Mouse (Mus musculus): ENCODE measurements around the gene Stx1a. TPM values are rescaled to one million over a fixed set of nuclear protein-coding genes. Genes with fewer than 3 reads are reported as not detected.

Stx1a gene
- polyA plus RNA-seq, 1 experiment: 23.7 TPM

DNA sequence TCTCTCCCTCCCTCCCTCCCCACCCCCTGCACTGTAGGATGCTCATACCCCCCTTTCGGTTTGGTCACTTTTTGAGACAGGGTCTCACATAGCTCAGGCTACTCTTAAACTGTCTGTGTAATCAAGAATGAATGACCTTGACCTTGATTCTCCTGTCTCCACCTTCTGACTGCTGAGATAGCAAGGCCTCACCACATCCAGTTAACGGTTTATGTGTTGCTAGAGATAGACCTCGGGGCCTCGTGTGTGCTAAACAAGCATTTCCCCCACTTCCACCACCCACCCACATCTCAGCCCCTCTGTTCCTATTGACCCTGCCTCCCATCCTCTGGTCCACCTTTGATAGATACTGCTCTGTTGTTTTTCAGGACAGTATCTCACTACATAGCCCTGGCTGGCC is 45.4 kb upstream of the Stx1a start:
- Histone ChIP-seq H3K27me3 (ENCODE audit: control insufficient read depth, insufficient read depth, low read length) (no peaks in the 10 kb centered on the region), H3K4me3 (ENCODE audit: control insufficient read depth, insufficient read depth, low read length) (no peak overlapping the region), H3K27ac (ENCODE audit: control insufficient read depth, insufficient read depth, low read length) (no peak overlapping the region), H3K36me3 (ENCODE audit: control insufficient read depth, insufficient read depth, low read length) (no peaks in the 10 kb centered on the region), H3K4me1 (replicated peaks; ENCODE audit: control insufficient read depth, insufficient read depth, low read length) (no peaks in the 10 kb centered on the region)
- 82% methylated on average over 4 of the region's 4 CpGs for WGBS
- TF ChIP-seq POLR2A (IDR thresholded peaks at IDR 0.05; ENCODE audit: control insufficient read depth, extremely low read depth, insufficient read depth, low read length, poor library complexity) (no peak), CTCF (IDR thresholded peaks at IDR 0.05; ENCODE audit: borderline replicate concordance, control insufficient read depth, extremely low read depth, insufficient read depth, low read length, poor library complexity) (no peak)
- DNase-seq: no peak

DNA sequence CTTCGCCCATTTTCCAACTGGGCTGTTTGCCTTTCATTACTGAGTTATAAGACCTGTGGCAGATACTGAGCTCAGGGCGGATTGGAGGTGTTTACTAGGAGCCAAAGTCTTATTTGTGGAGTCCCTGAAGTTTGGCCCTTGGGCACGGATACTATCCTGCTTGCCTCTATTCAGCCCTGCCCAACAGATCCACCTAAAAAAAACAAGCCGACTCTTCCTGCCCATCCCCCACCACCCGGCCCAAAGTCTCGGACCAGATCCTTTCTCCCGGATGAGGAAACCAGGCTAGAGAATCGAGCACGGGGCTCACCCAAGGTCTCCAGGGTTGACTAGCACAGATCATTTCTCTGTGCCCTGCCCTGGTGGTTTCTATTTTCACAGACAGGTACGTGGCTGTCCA is 42.1 kb upstream of the Stx1a start:
- DNase-seq: no peak
- Histone ChIP-seq H3K36me3 (ENCODE audit: control insufficient read depth, insufficient read depth, low read length) (no peaks in the 10 kb centered on the region), H3K27ac (ENCODE audit: control insufficient read depth, insufficient read depth, low read length) (no peak overlapping the region), H3K27me3 (ENCODE audit: control insufficient read depth, insufficient read depth, low read length) (0 out of 2 replicates have a peak, but pooled peaks cover 2% of the 10 kb centered on the region), H3K4me3 (ENCODE audit: control insufficient read depth, insufficient read depth, low read length) (no peak overlapping the region), H3K4me1 (replicated peaks; ENCODE audit: control insufficient read depth, insufficient read depth, low read length) (no peaks in the 10 kb centered on the region)
- no peak for TF ChIP-seq POLR2A (IDR thresholded peaks at IDR 0.05; ENCODE audit: control insufficient read depth, extremely low read depth, insufficient read depth, low read length, poor library complexity)
- TF ChIP-seq CTCF (IDR thresholded peaks at IDR 0.05; ENCODE audit: borderline replicate concordance, control insufficient read depth, extremely low read depth, insufficient read depth, low read length, poor library complexity): no peak
- 78% methylated on average over 10 of the region's 10 CpGs for WGBS

DNA sequence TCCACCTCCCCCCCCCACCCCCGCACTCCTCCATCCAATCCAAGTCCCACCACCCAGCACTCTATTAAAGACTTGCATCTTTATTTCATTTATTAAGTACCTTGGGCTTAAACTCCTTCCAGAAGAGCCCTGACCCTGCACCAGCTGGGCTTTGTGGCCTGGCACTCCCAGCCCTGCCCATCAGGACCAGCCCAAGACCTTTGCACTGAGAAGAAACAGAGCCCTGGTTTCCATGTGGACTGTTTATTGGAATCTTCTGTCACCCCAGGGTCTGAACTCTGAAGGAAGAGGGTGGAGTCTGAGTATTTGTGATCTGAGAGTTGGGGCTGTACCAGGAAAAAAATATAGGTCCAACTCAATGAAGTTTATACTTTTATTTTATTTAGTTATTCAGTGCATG is 40.2 kb upstream of the Stx1a start:
- Histone ChIP-seq H3K27ac (ENCODE audit: control insufficient read depth, insufficient read depth, low read length) (no peak overlapping the region), H3K27me3 (ENCODE audit: control insufficient read depth, insufficient read depth, low read length) (peaks cover 16% of the 10 kb centered on the region; the same call in 1 of the 2 replicates), H3K36me3 (ENCODE audit: control insufficient read depth, insufficient read depth, low read length) (no peaks in the 10 kb centered on the region), H3K4me1 (replicated peaks; ENCODE audit: control insufficient read depth, insufficient read depth, low read length) (no peaks in the 10 kb centered on the region; the same call in 1 of the 2 replicates), H3K4me3 (ENCODE audit: control insufficient read depth, insufficient read depth, low read length) (no peak overlapping the region)
- TF ChIP-seq POLR2A (IDR thresholded peaks at IDR 0.05; ENCODE audit: control insufficient read depth, extremely low read depth, insufficient read depth, low read length, poor library complexity): no peak
- no peak for TF ChIP-seq CTCF (IDR thresholded peaks at IDR 0.05; ENCODE audit: borderline replicate concordance, control insufficient read depth, extremely low read depth, insufficient read depth, low read length, poor library complexity)
- DNase-seq: no peak
- 91% methylated on average over 1 of the region's 1 CpGs for WGBS

DNA sequence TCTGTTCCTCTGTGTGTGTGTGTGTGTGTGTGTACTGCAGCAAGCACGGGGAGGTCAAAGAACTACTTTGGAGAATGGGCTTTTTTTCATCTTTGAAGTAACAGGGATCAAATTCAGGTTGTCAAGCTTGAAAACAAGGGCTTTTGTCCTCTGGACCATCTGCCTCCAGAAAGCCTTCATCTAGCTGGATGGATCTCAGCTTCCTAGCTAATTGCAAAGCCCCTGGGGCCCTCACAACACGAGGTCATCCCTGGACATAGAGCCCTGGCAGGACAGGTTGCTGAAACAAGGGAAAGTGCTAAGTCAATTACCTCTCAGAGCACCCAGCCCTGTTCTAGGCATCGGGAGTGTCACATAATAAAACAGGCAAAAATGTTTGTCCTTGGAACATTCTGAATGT is 39.5 kb upstream of the Stx1a start:
- H3K4me3 ChIP-seq (ENCODE audit: control insufficient read depth, insufficient read depth, low read length): no peak overlapping the region
- peaks cover 16% of the 10 kb centered on the region; the same call in 1 of the 2 replicates for H3K27me3 ChIP-seq (ENCODE audit: control insufficient read depth, insufficient read depth, low read length)
- WGBS: 66% methylated on average over 3 of the region's 3 CpGs
- no peaks in the 10 kb centered on the region for H3K36me3 ChIP-seq (ENCODE audit: control insufficient read depth, insufficient read depth, low read length)
- TF ChIP-seq CTCF (IDR thresholded peaks at IDR 0.05; ENCODE audit: borderline replicate concordance, control insufficient read depth, extremely low read depth, insufficient read depth, low read length, poor library complexity) (no peak), POLR2A (IDR thresholded peaks at IDR 0.05; ENCODE audit: control insufficient read depth, extremely low read depth, insufficient read depth, low read length, poor library complexity) (no peak)
- DNase-seq: no peak
- H3K4me1 ChIP-seq (replicated peaks; ENCODE audit: control insufficient read depth, insufficient read depth, low read length): no peaks in the 10 kb centered on the region; the same call in 1 of the 2 replicates
- no peak overlapping the region for H3K27ac ChIP-seq (ENCODE audit: control insufficient read depth, insufficient read depth, low read length)

DNA sequence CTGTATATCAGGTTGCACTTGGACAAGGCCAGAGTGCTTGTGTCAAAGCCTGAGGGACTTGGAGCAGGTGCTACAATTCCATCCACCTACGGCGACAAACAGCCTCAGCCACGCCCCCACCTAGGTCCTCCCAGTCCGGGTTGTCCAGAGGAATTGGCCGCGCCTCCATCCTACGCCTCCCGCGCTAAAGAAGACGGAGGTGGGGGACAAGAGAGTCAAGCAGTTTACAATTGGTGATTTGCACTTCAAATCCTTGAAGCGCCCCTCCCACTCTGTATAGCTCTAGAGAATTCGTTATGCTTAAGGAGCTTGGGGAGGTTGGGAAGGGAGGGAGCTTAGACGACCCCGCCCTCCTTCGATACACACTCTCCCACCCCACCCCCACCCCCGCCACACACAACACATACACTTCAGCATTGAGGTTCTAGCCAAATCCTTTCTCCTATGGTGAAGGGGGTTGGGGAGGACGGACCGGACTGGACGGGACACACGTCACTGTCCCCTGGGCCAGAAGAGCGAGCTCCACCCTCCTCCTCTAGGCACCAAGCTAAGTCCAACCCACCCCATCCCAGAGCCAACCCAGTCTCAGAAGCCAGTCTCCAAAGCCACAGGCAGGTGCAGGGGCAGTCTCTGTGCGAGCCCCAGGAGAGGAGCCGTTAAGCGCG is 37.5 kb upstream of the Stx1a start, which contains the start of gene Cldn3:
Gene Cldn3 (plus strand): TSS at position 582 of the 665 bp plus-strand sequence.
- WGBS: 11% methylated on average over 25 of the region's 25 CpGs
- Histone ChIP-seq H3K27me3 (ENCODE audit: control insufficient read depth, insufficient read depth, low read length) (peaks cover 16% of the 10 kb centered on the region; the same call in 1 of the 2 replicates), H3K27ac (ENCODE audit: control insufficient read depth, insufficient read depth, low read length) (no peak within 1 kb of the TSS), H3K4me1 (replicated peaks; ENCODE audit: control insufficient read depth, insufficient read depth, low read length) (no peaks in the 10 kb centered on the region; the same call in 1 of the 2 replicates), H3K4me3 (ENCODE audit: control insufficient read depth, insufficient read depth, low read length) (no peak within 1 kb of the TSS), H3K36me3 (ENCODE audit: control insufficient read depth, insufficient read depth, low read length) (no peaks in the 10 kb centered on the region)
- no peak for DNase-seq
- TF ChIP-seq CTCF (IDR thresholded peaks at IDR 0.05; ENCODE audit: borderline replicate concordance, control insufficient read depth, extremely low read depth, insufficient read depth, low read length, poor library complexity) (no peak), POLR2A (IDR thresholded peaks at IDR 0.05; ENCODE audit: control insufficient read depth, extremely low read depth, insufficient read depth, low read length, poor library complexity) (no peak)

DNA sequence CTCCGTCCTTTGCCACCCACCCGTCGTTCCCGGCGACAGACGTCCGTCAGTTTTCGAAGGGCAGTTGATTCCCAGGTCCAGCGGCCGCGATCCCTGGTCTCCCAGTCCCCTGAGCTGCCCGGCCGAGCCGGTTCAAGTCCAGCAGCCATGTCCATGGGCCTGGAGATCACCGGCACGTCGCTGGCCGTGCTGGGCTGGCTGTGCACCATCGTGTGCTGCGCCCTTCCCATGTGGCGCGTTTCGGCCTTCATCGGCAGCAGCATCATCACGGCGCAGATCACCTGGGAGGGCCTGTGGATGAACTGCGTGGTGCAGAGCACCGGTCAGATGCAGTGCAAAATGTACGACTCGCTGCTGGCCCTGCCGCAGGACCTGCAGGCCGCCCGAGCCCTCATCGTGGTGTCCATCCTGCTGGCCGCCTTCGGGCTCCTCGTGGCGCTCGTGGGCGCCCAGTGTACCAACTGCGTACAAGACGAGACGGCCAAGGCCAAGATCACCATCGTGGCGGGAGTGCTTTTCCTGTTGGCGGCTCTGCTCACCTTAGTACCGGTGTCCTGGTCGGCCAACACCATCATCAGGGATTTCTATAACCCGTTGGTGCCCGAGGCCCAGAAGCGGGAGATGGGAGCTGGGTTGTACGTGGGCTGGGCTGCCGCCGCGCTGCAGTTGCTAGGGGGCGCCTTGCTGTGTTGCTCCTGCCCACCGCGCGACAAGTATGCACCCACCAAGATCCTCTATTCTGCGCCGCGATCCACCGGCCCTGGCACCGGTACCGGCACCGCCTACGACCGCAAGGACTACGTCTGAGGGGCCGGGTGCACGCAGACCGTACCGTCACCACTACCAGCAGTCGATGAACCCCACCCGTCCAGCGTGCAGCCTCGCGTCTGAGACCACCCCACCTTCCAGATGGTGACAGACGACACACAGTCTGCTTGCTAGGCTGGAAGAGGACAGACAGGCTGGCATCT is 36.7 kb upstream of the Stx1a start:
- Histone ChIP-seq H3K27ac (ENCODE audit: control insufficient read depth, insufficient read depth, low read length) (no peak overlapping the region), H3K27me3 (ENCODE audit: control insufficient read depth, insufficient read depth, low read length) (peaks cover 16% of the 10 kb centered on the region; the same call in 1 of the 2 replicates), H3K36me3 (ENCODE audit: control insufficient read depth, insufficient read depth, low read length) (no peaks in the 10 kb centered on the region), H3K4me1 (replicated peaks; ENCODE audit: control insufficient read depth, insufficient read depth, low read length) (no peaks in the 10 kb centered on the region; the same call in 1 of the 2 replicates), H3K4me3 (ENCODE audit: control insufficient read depth, insufficient read depth, low read length) (no peak overlapping the region)
- DNase-seq: no peak
- TF ChIP-seq POLR2A (IDR thresholded peaks at IDR 0.05; ENCODE audit: control insufficient read depth, extremely low read depth, insufficient read depth, low read length, poor library complexity): no peak
- no peak for TF ChIP-seq CTCF (IDR thresholded peaks at IDR 0.05; ENCODE audit: borderline replicate concordance, control insufficient read depth, extremely low read depth, insufficient read depth, low read length, poor library complexity)
- 7% methylated on average over 79 of the region's 79 CpGs for WGBS
